Mouse (Mus musculus) lung, postnatal 0 days (tissue): ENCODE measurements at regions not wholly inside any gene's neighbourhood (a gene's known extent, or its start where the extent isn't known, plus 50 kb on each side); places are given as distances from the start of the nearest gene placed in this dataset.

Experiments
- CTCF ChIP-seq: IDR thresholded peaks from 2 replicates; pipeline ENCODE4 v1.5.1; 2016; ENCODE audit warnings: antibody characterized with exemption, mild to moderate bottlenecking
- EP300 ChIP-seq: IDR thresholded peaks from 2 replicates; pipeline ENCODE4 v1.6.1; 2016; ENCODE audit warnings: antibody characterized with exemption, mild to moderate bottlenecking, control low read depth

- TF ChIP-seq CTCF (no peak), EP300 (no peak)
Measured at GRCm38 (mm10) chr16:24151831-24152247, 163.2 kb upstream of the Bcl6 start.
